ENCODE assay signal across 9 mouse cellular contexts in genomic region chr19:41800451-41800850, GRCm38 (mm10). TPM values are rescaled to one million over a fixed set of nuclear protein-coding genes. Genes with fewer than 3 reads are reported as not detected.
DNase-seq lines count a peak whose midpoint lies in the region; ATAC-seq and TF ChIP-seq lines count a peak whose summit lies in the region.
"Had no signal": no experiment of that assay in that cellular context is flagged by ENCODE, and none has a peak within 500 bp of the region (broad histone marks: within the 10 kb centered on the region; RNA-seq: fewer than 3 reads in every experiment).

No protein-coding gene starts in this region.

- H3K4me3 ChIP-seq in lung, embryonic 16.5 days (ENCODE audit: low read length) = peak overlapping the region; percentile 73
- peak overlapping the region; percentile 94 for H3K4me3 ChIP-seq in forebrain, embryonic 13.5 days
- peak overlapping the region; percentile 88 for H3K4me3 ChIP-seq in limb, embryonic 14.5 days (replicated peaks; ENCODE audit: low read length)
- H3K4me3 ChIP-seq in small intestine, adult 2 months (ENCODE audit: low read depth, low read length) = peak overlapping the region; percentile 11; the same call in 1 of the 2 replicates

- H3K4me2 ChIP-seq in lung, embryonic 16.5 days (ENCODE audit: low read depth, low read length) = peak overlapping the region; percentile 80
- H3K4me2 ChIP-seq in forebrain, embryonic 13.5 days = peak overlapping the region; percentile 77
- peak overlapping the region; percentile 76 for H3K4me2 ChIP-seq in limb, embryonic 14.5 days (replicated peaks; ENCODE audit: low read depth, low read length, severe bottlenecking)

- H3K27me3 ChIP-seq in lung, embryonic 16.5 days (ENCODE audit: control insufficient read depth, insufficient read depth, low read depth, low read length) = no peaks in the 10 kb centered on the region
- 0 out of 2 replicates have a peak, but pooled peaks cover 2% of the 10 kb centered on the region for H3K27me3 ChIP-seq in forebrain, embryonic 13.5 days
- no peaks in the 10 kb centered on the region for H3K27me3 ChIP-seq in limb, embryonic 14.5 days (ENCODE audit: control insufficient read depth, insufficient read depth, low read length)
- no peaks in the 10 kb centered on the region for H3K27me3 ChIP-seq in small intestine, adult 2 months (ENCODE audit: control insufficient read depth, insufficient read depth, low read length)

- no peak for TF ChIP-seq CTCF in small intestine, adult 2 months (IDR thresholded peaks at IDR 0.05; ENCODE audit: extremely low read depth, insufficient read length, insufficient replicate concordance, low read depth, low read length)

- TF ChIP-seq POLR2A in limb, embryonic 14.5 days (IDR thresholded peaks at IDR 0.05; ENCODE audit: borderline replicate concordance, extremely low read depth, insufficient read depth, insufficient read length) = no peak
- no peak for TF ChIP-seq POLR2A in small intestine, adult 2 months (IDR thresholded peaks at IDR 0.05; ENCODE audit: low read depth, low read length)

- WGBS in lung, embryonic 16.5 days = 41% methylated on average over 6 of the region's 6 CpGs
- WGBS in forebrain, embryonic 13.5 days = 27% methylated on average over 6 of the region's 6 CpGs
- 44% methylated on average over 6 of the region's 6 CpGs for WGBS in limb, embryonic 14.5 days
- WGBS in small intestine, adult 2 months = 29% methylated on average over 6 of the region's 6 CpGs

- H3K36me3 ChIP-seq in lung, embryonic 16.5 days (ENCODE audit: control insufficient read depth, insufficient read depth, low read length) = no peaks in the 10 kb centered on the region
- no peaks in the 10 kb centered on the region for H3K36me3 ChIP-seq in forebrain, embryonic 13.5 days (ENCODE audit: poor library complexity, severe bottlenecking)
- H3K36me3 ChIP-seq in limb, embryonic 14.5 days (ENCODE audit: control insufficient read depth, insufficient read depth, low read length) = no peaks in the 10 kb centered on the region
- H3K36me3 ChIP-seq in small intestine, adult 2 months (ENCODE audit: control insufficient read depth, insufficient read depth, low read length) = no peaks in the 10 kb centered on the region

- no peaks in the 10 kb centered on the region for H3K9me3 ChIP-seq in lung, embryonic 16.5 days (ENCODE audit: control insufficient read depth, low read length)
- 0 out of 2 replicates have a peak, but pooled peaks cover under 1% of the 10 kb centered on the region for H3K9me3 ChIP-seq in forebrain, embryonic 13.5 days (replicated peaks)
- no peaks in the 10 kb centered on the region for H3K9me3 ChIP-seq in limb, embryonic 14.5 days (ENCODE audit: control insufficient read depth, low read length)

- ATAC-seq in lung, embryonic 16.5 days (ENCODE audit: low read depth) = no peak
- no peak for ATAC-seq in forebrain, embryonic 13.5 days
- ATAC-seq in limb, embryonic 14.5 days (ENCODE audit: low FRiP score, low read depth) = no peak

- peaks cover 17% of the 10 kb centered on the region for H3K4me1 ChIP-seq in lung, embryonic 16.5 days (replicated peaks; ENCODE audit: control insufficient read depth, insufficient read depth, low read length)
- peaks cover 17% of the 10 kb centered on the region for H3K4me1 ChIP-seq in forebrain, embryonic 13.5 days
- H3K4me1 ChIP-seq in limb, embryonic 14.5 days (ENCODE audit: control insufficient read depth, insufficient read depth, low read length) = peaks cover 12% of the 10 kb centered on the region
- H3K4me1 ChIP-seq in small intestine, adult 2 months (ENCODE audit: control insufficient read depth, insufficient read depth, insufficient read length, low read length) = peaks cover 14% of the 10 kb centered on the region

- no peak overlapping the region for H3K27ac ChIP-seq in lung, embryonic 16.5 days (ENCODE audit: low read length)
- no peak overlapping the region for H3K27ac ChIP-seq in forebrain, embryonic 13.5 days
- H3K27ac ChIP-seq in limb, embryonic 14.5 days (replicated peaks; ENCODE audit: low read depth, low read length) = no peak overlapping the region
- no peak overlapping the region for H3K27ac ChIP-seq in small intestine, adult 2 months (ENCODE audit: insufficient read depth, low read depth, low read length)

- H3K9ac ChIP-seq in lung, embryonic 16.5 days (ENCODE audit: low read length) = peak overlapping the region; percentile 85; the same call in 1 of the 2 replicates
- H3K9ac ChIP-seq in forebrain, embryonic 13.5 days = peak overlapping the region; percentile 90
- no peak overlapping the region for H3K9ac ChIP-seq in limb, embryonic 14.5 days (ENCODE audit: low read depth, low read length, severe bottlenecking)

- DNase-seq in lung, postnatal 14 days = no peak
- no peak for DNase-seq in limb, embryonic 14.5 days (ENCODE audit: low spot score)
- DNase-seq in layer of hippocampus, adult 18-20 months (ENCODE audit: low spot score in 2 of 2) = no peak
- DNase-seq in thymus, postnatal 25 days = no peak
- DNase-seq in spleen, postnatal 36 days (ENCODE audit: low spot score in 2 of 2) = no peak
- DNase-seq: kidney, postnatal 14 days had no signal

RNA-seq across cellular contexts. Expression of gene Arhgap19, which starts 1.4 kb away (rescaled TPM):
- polyA plus RNA-seq in lung, embryonic 16.5 days (2015; fragmentation: Nextera tagmentation; extraction: Ambion mirVana) = 26.8 and 28.6 TPM in 2 replicates
- polyA plus RNA-seq in forebrain, embryonic 13.5 days (2015; fragmentation: Nextera tagmentation; extraction: Ambion mirVana) = 20.4 and 21.5 TPM in 2 replicates
- 19.7 and 19.9 TPM in 2 replicates for polyA plus RNA-seq in limb, embryonic 14.5 days (2012; rRNA removed)
- polyA plus RNA-seq in limb, embryonic 14.5 days (2014; fragmentation: Nextera tagmentation; extraction: Ambion mirVana) = 18.8 and 19.1 TPM in 2 replicates
- polyA plus RNA-seq in small intestine, adult 2 months (2012; rRNA removed) = 0.71 and 2.1 TPM in 2 replicates
- 1 to 10 TPM; 2.6 to 2.9 TPM for total RNA-seq in layer of hippocampus, adult 18-20 months (2021)

RNA-seq across cellular contexts. Expression of gene Frat1, which starts 29.3 kb away (rescaled TPM):
- polyA plus RNA-seq in lung, embryonic 16.5 days (2015; fragmentation: Nextera tagmentation; extraction: Ambion mirVana) = 8.2 and 9.1 TPM in 2 replicates
- 25.7 and 27.3 TPM in 2 replicates for polyA plus RNA-seq in forebrain, embryonic 13.5 days (2015; fragmentation: Nextera tagmentation; extraction: Ambion mirVana)
- polyA plus RNA-seq in limb, embryonic 14.5 days (2012; rRNA removed) = 1.5 and 1.9 TPM in 2 replicates
- 4.6 and 4.9 TPM in 2 replicates for polyA plus RNA-seq in limb, embryonic 14.5 days (2014; fragmentation: Nextera tagmentation; extraction: Ambion mirVana)
- polyA plus RNA-seq in small intestine, adult 2 months (2012; rRNA removed) = 8.1 and 29.1 TPM in 2 replicates
- 10 to 100 TPM; 17.8 to 22.3 TPM for total RNA-seq in layer of hippocampus, adult 18-20 months (2021)

RNA-seq across cellular contexts. Expression of gene Frat2, which starts 47.5 kb away (rescaled TPM):
- 2.8 and 3.3 TPM in 2 replicates for polyA plus RNA-seq in lung, embryonic 16.5 days (2015; fragmentation: Nextera tagmentation; extraction: Ambion mirVana)
- polyA plus RNA-seq in forebrain, embryonic 13.5 days (2015; fragmentation: Nextera tagmentation; extraction: Ambion mirVana) = 10.4 and 12.4 TPM in 2 replicates
- polyA plus RNA-seq in limb, embryonic 14.5 days (2012; rRNA removed) = 3.6 and 4.7 TPM in 2 replicates
- polyA plus RNA-seq in limb, embryonic 14.5 days (2014; fragmentation: Nextera tagmentation; extraction: Ambion mirVana) = 1.9 and 3.2 TPM in 2 replicates
- polyA plus RNA-seq in small intestine, adult 2 months (2012; rRNA removed) = 13.7 and 62.2 TPM in 2 replicates
- total RNA-seq in layer of hippocampus, adult 18-20 months (2021) = 10 to 100 TPM; 12.9 to 13.1 TPM

RNA-seq across cellular contexts. Expression of gene Slit1, which starts 57.0 kb away (rescaled TPM):
- 0.11 and 0.14 TPM in 2 replicates for polyA plus RNA-seq in lung, embryonic 16.5 days (2015; fragmentation: Nextera tagmentation; extraction: Ambion mirVana)
- polyA plus RNA-seq in forebrain, embryonic 13.5 days (2015; fragmentation: Nextera tagmentation; extraction: Ambion mirVana) = 13.9 and 14.4 TPM in 2 replicates
- 0.68 and 0.85 TPM in 2 replicates for polyA plus RNA-seq in limb, embryonic 14.5 days (2012; rRNA removed)
- polyA plus RNA-seq in limb, embryonic 14.5 days (2014; fragmentation: Nextera tagmentation; extraction: Ambion mirVana) = 0.14 and 0.50 TPM in 2 replicates
- 0.27 and 0.94 TPM in 2 replicates for polyA plus RNA-seq in small intestine, adult 2 months (2012; rRNA removed)
- total RNA-seq in layer of hippocampus, adult 18-20 months (2021) = 100 to 1,000 TPM; 209 to 224 TPM

Comparison
In these comparisons a context has a peak if more than half of its experiments do, and no peak if none do; other contexts are left out.
1. H3K4me3 ChIP-seq: peak in every context shown above with its lines; median percentile 94 in forebrain, embryonic 13.5 days; 88 in limb, embryonic 14.5 days; 73 in lung, embryonic 16.5 days; 11 in small intestine, adult 2 months.